Mouse (Mus musculus) erythroblast, embryonic 14.5 days (primary cell): ENCODE measurements around the gene Ano9.

Source experiments
- GATA1 ChIP-seq: IDR thresholded peaks from 2 replicates; pipeline ENCODE4 v1.6.1; 2012; ENCODE audit warnings: low read length, inconsistent platforms, mixed read lengths
- TAL1 ChIP-seq: IDR thresholded peaks from 3 replicates; pipeline ENCODE4 v1.6.1; 2012; ENCODE audit warnings: low read length, inconsistent platforms, mixed read lengths

DNA sequence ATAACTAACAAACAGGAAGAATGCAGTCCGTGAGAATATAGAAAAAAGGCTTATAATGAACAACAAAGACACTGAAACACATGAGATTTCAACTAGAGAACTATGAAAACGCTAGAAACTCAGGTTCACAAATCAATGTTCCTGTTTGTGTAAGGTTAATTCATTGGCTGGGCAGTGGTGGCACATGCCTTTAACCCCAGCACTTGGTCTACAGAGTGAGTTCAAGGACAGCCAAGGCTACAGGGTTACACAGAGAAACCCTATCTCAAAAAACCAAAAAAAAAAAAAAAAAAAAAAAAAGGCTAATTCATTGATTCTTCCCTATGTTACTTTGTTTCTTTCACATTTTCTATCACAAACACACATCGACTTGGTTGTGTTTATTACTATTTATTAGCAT, 3.0 kb upstream of the Ano9 start:
- TF ChIP-seq GATA1 (no peak), TAL1 (no peak)
